Mouse (Mus musculus): ENCODE measurements around the gene Hbq1a.

- no peak for TF ChIP-seq CTCF (IDR thresholded peaks at IDR 0.05; ENCODE audit: control insufficient read depth, insufficient read depth, low read length)
- TF ChIP-seq POLR2A (IDR thresholded peaks at IDR 0.05; ENCODE audit: borderline replicate concordance, control insufficient read depth, low read depth, low read length), result no peak
Measured at GRCm38 (mm10) chr11:32276347-32276746, 23.5 kb upstream of the Hbq1a start, which contains the start of gene Hba-x.

Measured in bone marrow, adult 2 months (tissue).